Mouse (Mus musculus): ENCODE results near the gene Tlk1. TPM values are rescaled to one million over a fixed set of nuclear protein-coding genes. Genes with fewer than 3 reads are reported as not detected.

The Tlk1 gene
- polyA plus RNA-seq, 1 experiment = 7.3 TPM

GRCm38 (mm10) chr2:70695712-70696111 is 129.8 kb downstream of the Tlk1 start:
- Histone ChIP-seq H3K36me3 (ENCODE audit: control insufficient read depth, insufficient read depth, low read length) (no peaks in the 10 kb centered on the region; the same call in 1 of the 2 replicates), H3K27me3 (ENCODE audit: control insufficient read depth, insufficient read depth, low read length) (no peaks in the 10 kb centered on the region), H3K27ac (ENCODE audit: control insufficient read depth, insufficient read depth, low read depth, low read length) (no peak overlapping the region), H3K4me3 (ENCODE audit: control insufficient read depth, low read depth, low read length) (no peak overlapping the region), H3K4me1 (ENCODE audit: control insufficient read depth, insufficient read depth, low read length) (no peaks in the 10 kb centered on the region)
- no peak for TF ChIP-seq POLR2A (IDR thresholded peaks at IDR 0.05; ENCODE audit: control insufficient read depth, low read depth, low read length)
- no peak for TF ChIP-seq CTCF (IDR thresholded peaks at IDR 0.05; ENCODE audit: control insufficient read depth, insufficient read depth, insufficient replicate concordance, low read depth, low read length)

GRCm38 (mm10) chr2:70690195-70690594 is 135.3 kb downstream of the Tlk1 start:
- no peaks in the 10 kb centered on the region for H3K4me1 ChIP-seq (ENCODE audit: control insufficient read depth, insufficient read depth, low read length)
- no peaks in the 10 kb centered on the region for H3K27me3 ChIP-seq (ENCODE audit: control insufficient read depth, insufficient read depth, low read length)
- no peak overlapping the region for H3K27ac ChIP-seq (ENCODE audit: control insufficient read depth, insufficient read depth, low read depth, low read length)
- no peak overlapping the region for H3K4me3 ChIP-seq (ENCODE audit: control insufficient read depth, low read depth, low read length)
- no peak for TF ChIP-seq CTCF (IDR thresholded peaks at IDR 0.05; ENCODE audit: control insufficient read depth, insufficient read depth, insufficient replicate concordance, low read depth, low read length)
- no peaks in the 10 kb centered on the region; the same call in 1 of the 2 replicates for H3K36me3 ChIP-seq (ENCODE audit: control insufficient read depth, insufficient read depth, low read length)

- Histone ChIP-seq H3K27ac (ENCODE audit: control insufficient read depth, insufficient read depth, low read depth, low read length) (no peak overlapping the region), H3K27me3 (ENCODE audit: control insufficient read depth, insufficient read depth, low read length) (no peaks in the 10 kb centered on the region), H3K4me1 (ENCODE audit: control insufficient read depth, insufficient read depth, low read length) (no peaks in the 10 kb centered on the region), H3K4me3 (ENCODE audit: control insufficient read depth, low read depth, low read length) (no peak overlapping the region), H3K36me3 (ENCODE audit: control insufficient read depth, insufficient read depth, low read length) (peaks cover 2% of the 10 kb centered on the region; the same call in 1 of the 2 replicates)
- no peak for TF ChIP-seq POLR2A (IDR thresholded peaks at IDR 0.05; ENCODE audit: control insufficient read depth, low read depth, low read length)
- no peak for TF ChIP-seq CTCF (IDR thresholded peaks at IDR 0.05; ENCODE audit: control insufficient read depth, insufficient read depth, insufficient replicate concordance, low read depth, low read length)
These were observed 137.0 kb downstream of the Tlk1 start for GRCm38 (mm10) chr2:70688454-70689078.

- H3K4me3 ChIP-seq (ENCODE audit: control insufficient read depth, low read depth, low read length) = no peak overlapping the region
- peaks cover 4% of the 10 kb centered on the region for H3K36me3 ChIP-seq (ENCODE audit: control insufficient read depth, insufficient read depth, low read length)
- no peak for TF ChIP-seq CTCF (IDR thresholded peaks at IDR 0.05; ENCODE audit: control insufficient read depth, insufficient read depth, insufficient replicate concordance, low read depth, low read length)
- no peak for TF ChIP-seq POLR2A (IDR thresholded peaks at IDR 0.05; ENCODE audit: control insufficient read depth, low read depth, low read length)
These were observed 143.2 kb downstream of the Tlk1 start for GRCm38 (mm10) chr2:70682324-70682723.

GRCm38 (mm10) chr2:70673445-70674126 is 151.9 kb downstream of the Tlk1 start:
- TF ChIP-seq POLR2A (IDR thresholded peaks at IDR 0.05; ENCODE audit: control insufficient read depth, low read depth, low read length) = no peak
- no peak for TF ChIP-seq CTCF (IDR thresholded peaks at IDR 0.05; ENCODE audit: control insufficient read depth, insufficient read depth, insufficient replicate concordance, low read depth, low read length)
- Histone ChIP-seq H3K36me3 (ENCODE audit: control insufficient read depth, insufficient read depth, low read length) (no peaks in the 10 kb centered on the region; the same call in 1 of the 2 replicates), H3K27me3 (ENCODE audit: control insufficient read depth, insufficient read depth, low read length) (no peaks in the 10 kb centered on the region), H3K4me1 (ENCODE audit: control insufficient read depth, insufficient read depth, low read length) (no peaks in the 10 kb centered on the region), H3K27ac (ENCODE audit: control insufficient read depth, insufficient read depth, low read depth, low read length) (no peak overlapping the region), H3K4me3 (ENCODE audit: control insufficient read depth, low read depth, low read length) (no peak overlapping the region)

More at GRCm38 (mm10) chr2:70682324-70682723, 143.2 kb downstream of the Tlk1 start:
- no peaks in the 10 kb centered on the region for H3K27me3 ChIP-seq (ENCODE audit: control insufficient read depth, insufficient read depth, low read length)
- no peaks in the 10 kb centered on the region for H3K4me1 ChIP-seq (ENCODE audit: control insufficient read depth, insufficient read depth, low read length)
- H3K27ac ChIP-seq (ENCODE audit: control insufficient read depth, insufficient read depth, low read depth, low read length) = no peak overlapping the region

GRCm38 (mm10) chr2:70672476-70672875 is 153.1 kb downstream of the Tlk1 start:
- Histone ChIP-seq H3K4me1 (ENCODE audit: control insufficient read depth, insufficient read depth, low read length) (no peaks in the 10 kb centered on the region), H3K27ac (ENCODE audit: control insufficient read depth, insufficient read depth, low read depth, low read length) (no peak overlapping the region), H3K27me3 (ENCODE audit: control insufficient read depth, insufficient read depth, low read length) (no peaks in the 10 kb centered on the region), H3K4me3 (ENCODE audit: control insufficient read depth, low read depth, low read length) (no peak overlapping the region), H3K36me3 (ENCODE audit: control insufficient read depth, insufficient read depth, low read length) (no peaks in the 10 kb centered on the region)
- no peak for TF ChIP-seq POLR2A (IDR thresholded peaks at IDR 0.05; ENCODE audit: control insufficient read depth, low read depth, low read length)
- TF ChIP-seq CTCF (IDR thresholded peaks at IDR 0.05; ENCODE audit: control insufficient read depth, insufficient read depth, insufficient replicate concordance, low read depth, low read length) = no peak

GRCm38 (mm10) chr2:70669896-70670295 is 155.6 kb downstream of the Tlk1 start:
- H3K36me3 ChIP-seq (ENCODE audit: control insufficient read depth, insufficient read depth, low read length) = no peaks in the 10 kb centered on the region
- H3K4me3 ChIP-seq (ENCODE audit: control insufficient read depth, low read depth, low read length) = no peak overlapping the region
- H3K27me3 ChIP-seq (ENCODE audit: control insufficient read depth, insufficient read depth, low read length) = no peaks in the 10 kb centered on the region
- TF ChIP-seq POLR2A (IDR thresholded peaks at IDR 0.05; ENCODE audit: control insufficient read depth, low read depth, low read length) (no peak), CTCF (IDR thresholded peaks at IDR 0.05; ENCODE audit: control insufficient read depth, insufficient read depth, insufficient replicate concordance, low read depth, low read length) (no peak)
- no peaks in the 10 kb centered on the region for H3K4me1 ChIP-seq (ENCODE audit: control insufficient read depth, insufficient read depth, low read length)
- H3K27ac ChIP-seq (ENCODE audit: control insufficient read depth, insufficient read depth, low read depth, low read length) = no peak overlapping the region
